Mouse (Mus musculus): ENCODE data around the gene Fkbp4. TPM values are rescaled to one million over a fixed set of nuclear protein-coding genes. Genes with fewer than 3 reads are reported as not detected.

Gene Fkbp4
- polyA plus RNA-seq, 1 experiment from 2014 or later = 601 TPM

GRCm38 (mm10) chr6:128432356-128432915 is 6.0 kb downstream of the Fkbp4 start:
- Histone ChIP-seq H3K9ac (ENCODE audit: low read length) (no peak overlapping the region), H3K27ac (ENCODE audit: low read depth, low read length) (no peak overlapping the region), H3K4me3 (ENCODE audit: low read depth, low read length) (no peak overlapping the region), H3K4me1 (replicated peaks; ENCODE audit: control insufficient read depth, insufficient read depth, low read length) (peaks cover 6% of the 10 kb centered on the region; the same call in 1 of the 2 replicates), H3K27me3 (ENCODE audit: control insufficient read depth, insufficient read depth, low read length) (no peaks in the 10 kb centered on the region), H3K36me3 (ENCODE audit: control insufficient read depth, insufficient read depth, low read length) (peaks cover 55% of the 10 kb centered on the region), H3K9me3 (ENCODE audit: control insufficient read depth, low read length) (no peaks in the 10 kb centered on the region), H3K4me2 (ENCODE audit: low read depth, low read length, severe bottlenecking) (no peak overlapping the region)
- ATAC-seq (replicated peaks; ENCODE audit: low FRiP score) (no peak), DNase-seq (ENCODE audit: low spot score) (no peak)
- WGBS = 92% methylated on average over 13 of the region's 13 CpGs

GRCm38 (mm10) chr6:128429826-128430225 is 8.7 kb downstream of the Fkbp4 start:
- no peak for DNase-seq (ENCODE audit: low spot score)
- Histone ChIP-seq H3K27me3 (ENCODE audit: control insufficient read depth, insufficient read depth, low read length) (no peaks in the 10 kb centered on the region), H3K4me3 (ENCODE audit: low read depth, low read length) (no peak overlapping the region), H3K9ac (ENCODE audit: low read length) (no peak overlapping the region), H3K9me3 (ENCODE audit: control insufficient read depth, low read length) (no peaks in the 10 kb centered on the region), H3K4me1 (replicated peaks; ENCODE audit: control insufficient read depth, insufficient read depth, low read length) (no peaks in the 10 kb centered on the region; the same call in 1 of the 2 replicates), H3K4me2 (ENCODE audit: low read depth, low read length, severe bottlenecking) (no peak overlapping the region), H3K36me3 (ENCODE audit: control insufficient read depth, insufficient read depth, low read length) (peaks cover 45% of the 10 kb centered on the region), H3K27ac (ENCODE audit: low read depth, low read length) (no peak overlapping the region)
- no peak for ATAC-seq (replicated peaks; ENCODE audit: low FRiP score)
- 90% methylated on average over 6 of the region's 6 CpGs for WGBS

GRCm38 (mm10) chr6:128429300-128429699 is 9.2 kb downstream of the Fkbp4 start:
- DNase-seq (ENCODE audit: low spot score) (peak; percentile 47), ATAC-seq (replicated peaks; ENCODE audit: low FRiP score) (no peak)
- Histone ChIP-seq H3K36me3 (ENCODE audit: control insufficient read depth, insufficient read depth, low read length) (peaks cover 40% of the 10 kb centered on the region), H3K4me1 (replicated peaks; ENCODE audit: control insufficient read depth, insufficient read depth, low read length) (no peaks in the 10 kb centered on the region; the same call in 1 of the 2 replicates), H3K9me3 (ENCODE audit: control insufficient read depth, low read length) (no peaks in the 10 kb centered on the region), H3K4me3 (ENCODE audit: low read depth, low read length) (no peak overlapping the region), H3K27me3 (ENCODE audit: control insufficient read depth, insufficient read depth, low read length) (no peaks in the 10 kb centered on the region), H3K9ac (ENCODE audit: low read length) (no peak overlapping the region), H3K4me2 (ENCODE audit: low read depth, low read length, severe bottlenecking) (no peak overlapping the region), H3K27ac (ENCODE audit: low read depth, low read length) (no peak overlapping the region)
- 100% methylated on average over 2 of the region's 2 CpGs for WGBS

GRCm38 (mm10) chr6:128427571-128427970 is 10.9 kb downstream of the Fkbp4 start:
- Histone ChIP-seq H3K27me3 (ENCODE audit: control insufficient read depth, insufficient read depth, low read length) (no peaks in the 10 kb centered on the region), H3K9ac (ENCODE audit: low read length) (no peak overlapping the region), H3K36me3 (ENCODE audit: control insufficient read depth, insufficient read depth, low read length) (peaks cover 23% of the 10 kb centered on the region), H3K4me2 (ENCODE audit: low read depth, low read length, severe bottlenecking) (no peak overlapping the region), H3K4me1 (replicated peaks; ENCODE audit: control insufficient read depth, insufficient read depth, low read length) (no peaks in the 10 kb centered on the region; the same call in 1 of the 2 replicates), H3K9me3 (ENCODE audit: control insufficient read depth, low read length) (no peaks in the 10 kb centered on the region), H3K4me3 (ENCODE audit: low read depth, low read length) (no peak overlapping the region), H3K27ac (ENCODE audit: low read depth, low read length) (no peak overlapping the region)
- ATAC-seq (replicated peaks; ENCODE audit: low FRiP score) (no peak), DNase-seq (ENCODE audit: low spot score) (peak; percentile 37)
- 94% methylated on average over 5 of the region's 5 CpGs for WGBS

GRCm38 (mm10) chr6:128425046-128425445 is 13.4 kb downstream of the Fkbp4 start:
- Histone ChIP-seq H3K9ac (ENCODE audit: low read length) (peak overlapping the region; percentile 74), H3K4me1 (replicated peaks; ENCODE audit: control insufficient read depth, insufficient read depth, low read length) (no peaks in the 10 kb centered on the region; the same call in 1 of the 2 replicates), H3K36me3 (ENCODE audit: control insufficient read depth, insufficient read depth, low read length) (peaks cover 9% of the 10 kb centered on the region; the same call in 1 of the 2 replicates), H3K4me2 (ENCODE audit: low read depth, low read length, severe bottlenecking) (peak overlapping the region; percentile 45), H3K9me3 (ENCODE audit: control insufficient read depth, low read length) (no peaks in the 10 kb centered on the region), H3K4me3 (ENCODE audit: low read depth, low read length) (peak overlapping the region; percentile 51), H3K27me3 (ENCODE audit: control insufficient read depth, insufficient read depth, low read length) (no peaks in the 10 kb centered on the region), H3K27ac (ENCODE audit: low read depth, low read length) (peak overlapping the region; percentile 89; the same call in 1 of the 2 replicates)
- 17% methylated on average over 9 of the region's 9 CpGs for WGBS
- ATAC-seq (replicated peaks; ENCODE audit: low FRiP score) (peak; percentile 6; the same call in 1 of the 2 replicates), DNase-seq (ENCODE audit: low spot score) (no peak)

GRCm38 (mm10) chr6:128424269-128425019 is 14.0 kb downstream of the Fkbp4 start, which contains the start of gene Itfg2:
Itfg2 (minus strand) TSS chr6:128424931.
- under 1% methylated on average over 42 of the region's 42 CpGs for WGBS
- H3K4me1 ChIP-seq (replicated peaks; ENCODE audit: control insufficient read depth, insufficient read depth, low read length) = no peaks in the 10 kb centered on the region; the same call in 1 of the 2 replicates

GRCm38 (mm10) chr6:128423496-128424268 is 14.8 kb downstream of the Fkbp4 start:
- Histone ChIP-seq H3K4me2 (ENCODE audit: low read depth, low read length, severe bottlenecking) (peak overlapping the region; percentile 45), H3K27ac (ENCODE audit: low read depth, low read length) (no peak overlapping the region), H3K27me3 (ENCODE audit: control insufficient read depth, insufficient read depth, low read length) (no peaks in the 10 kb centered on the region), H3K9ac (ENCODE audit: low read length) (peak overlapping the region; percentile 74), H3K4me1 (replicated peaks; ENCODE audit: control insufficient read depth, insufficient read depth, low read length) (no peaks in the 10 kb centered on the region; the same call in 1 of the 2 replicates), H3K9me3 (ENCODE audit: control insufficient read depth, low read length) (no peaks in the 10 kb centered on the region), H3K4me3 (ENCODE audit: low read depth, low read length) (peak overlapping the region; percentile 51), H3K36me3 (ENCODE audit: control insufficient read depth, insufficient read depth, low read length) (peaks cover 4% of the 10 kb centered on the region; the same call in 1 of the 2 replicates)
- no peak for DNase-seq (ENCODE audit: low spot score)
- WGBS = 52% methylated on average over 15 of the region's 16 CpGs
- ATAC-seq (replicated peaks; ENCODE audit: low FRiP score) = peak; percentile 48

More at GRCm38 (mm10) chr6:128424269-128425019, 14.0 kb downstream of the Fkbp4 start, which contains the start of gene Itfg2:
- Histone ChIP-seq H3K4me3 (ENCODE audit: low read depth, low read length) (peak within 1 kb of the TSS; percentile 51), H3K27ac (ENCODE audit: low read depth, low read length) (peak within 1 kb of the TSS; percentile 89), H3K27me3 (ENCODE audit: control insufficient read depth, insufficient read depth, low read length) (no peaks in the 10 kb centered on the region), H3K36me3 (ENCODE audit: control insufficient read depth, insufficient read depth, low read length) (peaks cover 5% of the 10 kb centered on the region; the same call in 1 of the 2 replicates), H3K9me3 (ENCODE audit: control insufficient read depth, low read length) (no peaks in the 10 kb centered on the region), H3K9ac (ENCODE audit: low read length) (peak within 1 kb of the TSS; percentile 74), H3K4me2 (ENCODE audit: low read depth, low read length, severe bottlenecking) (peak within 1 kb of the TSS; percentile 45)
- DNase-seq (ENCODE audit: low spot score) = peak; percentile 96
- peak; percentile 95 for ATAC-seq (replicated peaks; ENCODE audit: low FRiP score)

GRCm38 (mm10) chr6:128421480-128421879 is 17.0 kb downstream of the Fkbp4 start:
- Histone ChIP-seq H3K4me3 (ENCODE audit: low read depth, low read length) (no peak overlapping the region), H3K36me3 (ENCODE audit: control insufficient read depth, insufficient read depth, low read length) (no peaks in the 10 kb centered on the region; the same call in 1 of the 2 replicates), H3K4me2 (ENCODE audit: low read depth, low read length, severe bottlenecking) (no peak overlapping the region), H3K9me3 (ENCODE audit: control insufficient read depth, low read length) (no peaks in the 10 kb centered on the region), H3K4me1 (replicated peaks; ENCODE audit: control insufficient read depth, insufficient read depth, low read length) (no peaks in the 10 kb centered on the region; the same call in 1 of the 2 replicates), H3K27me3 (ENCODE audit: control insufficient read depth, insufficient read depth, low read length) (no peaks in the 10 kb centered on the region), H3K9ac (ENCODE audit: low read length) (no peak overlapping the region), H3K27ac (ENCODE audit: low read depth, low read length) (no peak overlapping the region)
- DNase-seq (ENCODE audit: low spot score) (no peak), ATAC-seq (replicated peaks; ENCODE audit: low FRiP score) (no peak)
- WGBS = 88% methylated on average over 3 of the region's 3 CpGs
